Mouse (Mus musculus) small intestine, adult 2 months (tissue): ENCODE results near the gene Mei1.

Experiments used
- CTCF ChIP-seq: fragments of 200-500 bp; IDR thresholded peaks from 2 replicates; pipeline ENCODE4 v1.5.1; 2012; ENCODE audit warnings: low read depth, mild to moderate bottlenecking, control low read depth, inconsistent platforms, low read length, moderate library complexity, mixed read lengths; ENCODE audit not compliant: insufficient replicate concordance, insufficient read length; ENCODE audit errors: extremely low read depth
- POLR2A ChIP-seq: fragments of 200-500 bp; IDR thresholded peaks from 2 replicates; pipeline ENCODE4 v1.6.1; 2012; ENCODE audit warnings: low read depth, mild to moderate bottlenecking, control low read depth, inconsistent platforms, low read length, moderate library complexity

DNA sequence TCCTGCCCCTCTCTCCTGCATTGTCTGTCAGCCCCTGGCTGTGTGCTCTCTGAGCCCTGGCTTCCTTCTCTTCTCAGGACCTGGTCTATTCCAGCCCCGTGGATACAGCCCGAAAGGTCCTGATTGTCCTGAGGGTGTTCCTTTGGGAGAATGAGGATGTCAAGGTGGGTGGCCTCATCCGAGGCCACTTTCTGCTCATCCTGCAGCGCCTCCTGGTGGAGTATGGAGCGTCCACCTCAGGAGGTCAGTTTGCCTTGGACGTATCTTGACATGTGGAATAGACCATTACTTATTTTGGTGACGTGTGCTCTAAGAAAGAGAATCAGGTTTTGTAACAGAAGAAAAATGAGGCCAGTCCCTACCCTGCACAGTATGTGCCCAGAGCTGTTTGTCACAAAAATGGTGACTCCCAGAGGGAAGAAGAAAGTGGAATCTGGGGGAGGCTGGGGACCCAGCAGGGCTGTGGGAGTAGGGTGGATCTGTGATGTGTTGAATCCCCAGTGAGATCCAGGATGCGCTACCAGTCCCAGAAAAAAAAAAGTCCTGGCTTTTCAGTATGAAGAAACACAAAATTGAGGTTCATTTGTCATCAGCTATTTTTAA, 37.3 kb downstream of the Mei1 start:
- TF ChIP-seq POLR2A (no peak), CTCF (peak; percentile 63; the same call in 1 of the 2 replicates)
